Mouse (Mus musculus) ES-E14 (cell line): ENCODE data around the gene Gm10260. TPM values are rescaled to one million over a fixed set of nuclear protein-coding genes. Genes with fewer than 3 reads are reported as not detected.

Experiments used
- DNase-seq: peaks from one replicate; pipeline ENCODE4 v3.0.0-alpha.2; 2013; ENCODE audit warnings: low read depth, low spot score
- H3K27ac ChIP-seq: 2 replicates; pipeline ENCODE4 v1.5.1; 2012; ENCODE audit warnings: low read depth, mild to moderate bottlenecking, low read length, moderate library complexity, mixed read lengths; ENCODE audit not compliant: poor library complexity, insufficient read depth, severe bottlenecking
- H3K36me3 ChIP-seq: 2 replicates; pipeline ENCODE4 v1.6.1; 2012; ENCODE audit warnings: mild to moderate bottlenecking, low read length, moderate library complexity, mixed read lengths; ENCODE audit not compliant: control insufficient read depth, poor library complexity, insufficient read depth, severe bottlenecking
- H3K4me1 ChIP-seq, 2 experiments: fragments of 150-350 bp in 1 of 2; sonication (generic) in 1 of 2; 2 replicates each; pipeline ENCODE4 v1.6.1; 2012; ENCODE audit warnings: low read length in 2 of 2, mild to moderate bottlenecking in 1 of 2, mixed read lengths in 1 of 2; ENCODE audit not compliant: control insufficient read depth in 2 of 2, insufficient read depth in 2 of 2, poor library complexity in 1 of 2
- H3K4me3 ChIP-seq, 2 experiments: fragments of 150-350 bp in 1 of 2; sonication (generic) in 1 of 2; 2 replicates each; pipeline ENCODE4 v1.5.1; 2012; ENCODE audit warnings: low read length in 2 of 2, low read depth in 1 of 2, mild to moderate bottlenecking in 1 of 2, mixed read lengths in 1 of 2; ENCODE audit not compliant: insufficient read depth in 1 of 2, poor library complexity in 1 of 2, severe bottlenecking in 1 of 2
- H3K9ac ChIP-seq: 2 replicates; pipeline ENCODE4 v1.6.1; 2012; ENCODE audit warnings: low read depth, mild to moderate bottlenecking, low read length, mixed read lengths; ENCODE audit not compliant: poor library complexity, insufficient read depth, severe bottlenecking
- H3K9me3 ChIP-seq: fragments of 150-350 bp; sonication (generic); 2 replicates; pipeline ENCODE4 v1.6.1; 2012; ENCODE audit warnings: low read depth, mild to moderate bottlenecking, low read length; ENCODE audit not compliant: control insufficient read depth, insufficient read depth
- CHD2 ChIP-seq: IDR thresholded peaks from 2 replicates; pipeline ENCODE4 v1.6.1; 2014; ENCODE audit warnings: mild to moderate bottlenecking, low read depth, low read length, inconsistent platforms
- HCFC1 ChIP-seq: IDR thresholded peaks from 2 replicates; pipeline ENCODE4 v1.6.1; 2012; ENCODE audit warnings: low read length, inconsistent platforms, borderline replicate concordance; ENCODE audit not compliant: insufficient read depth
- MAFK ChIP-seq: IDR thresholded peaks from 2 replicates; pipeline ENCODE4 v1.6.1; 2014; ENCODE audit warnings: mild to moderate bottlenecking, low read depth, low read length, inconsistent platforms; ENCODE audit not compliant: insufficient read depth
- ZC3H11A ChIP-seq: IDR thresholded peaks from 2 replicates; pipeline ENCODE4 v1.6.1; 2012; ENCODE audit warnings: low read depth, mild to moderate bottlenecking, inconsistent platforms, low read length, borderline replicate concordance
- ZNF384 ChIP-seq: IDR thresholded peaks from 2 replicates; pipeline ENCODE4 v1.6.1; 2012; ENCODE audit warnings: low read depth, low read length, inconsistent platforms
- in situ Hi-C, 2 experiments: fragments of 600-800 bp; cut with MboI; formaldehyde crosslinking; loops; one replicate each; pipeline ENCODE4 v1.15.1; 2025; ENCODE audit warnings: low sequenced_read_pairs in 2 of 2, inconsistent platforms in 1 of 2; ENCODE audit not compliant: unreplicated experiment in 2 of 2
- total RNA-seq: library from RNA; depleted of rRNA; stranded (reverse); fragments of 300-350 nt; gene quantifications from 2 replicates; pipeline ENCODE4 v1.2.3, GENCODE M21; 2012

The Gm10260 gene
- total RNA-seq, 1 experiment = 76.4 TPM

DNA sequence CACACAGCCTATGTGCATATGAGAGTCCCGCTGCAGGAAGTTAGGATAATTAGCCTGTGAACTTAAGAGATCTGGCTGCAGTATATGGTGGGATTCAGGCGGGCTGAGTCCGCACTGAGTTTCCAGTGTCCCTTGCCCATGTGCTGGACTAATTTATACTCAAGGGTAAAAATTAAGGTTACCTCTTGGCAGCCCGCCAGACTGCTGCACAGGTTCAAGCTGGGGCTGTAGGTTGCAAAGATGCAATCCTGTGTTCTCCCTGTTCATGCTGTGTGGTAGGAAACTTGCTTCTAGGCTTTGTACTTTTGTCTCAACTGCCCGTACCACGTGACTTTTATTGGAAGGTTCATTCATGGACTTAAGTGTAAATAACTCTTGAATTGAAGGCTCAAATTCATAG is 3.0 kb upstream of the Gm10260 start:
- peak overlapping the region in 1 of 2 experiments; percentile 23; a peak in 2 of 4 replicates for H3K4me3 ChIP-seq
- H3K27ac ChIP-seq = no peak overlapping the region
- no peak for DNase-seq
- peaks cover 0 to 1% of the 10 kb centered on the region in 2 experiments; a peak in 1 of 4 replicates for H3K4me1 ChIP-seq
- H3K9me3 ChIP-seq = no peaks in the 10 kb centered on the region
- H3K36me3 ChIP-seq = no peaks in the 10 kb centered on the region
- in situ Hi-C loops = no loop called here
- TF ChIP-seq MAFK (no peak), HCFC1 (no peak), CHD2 (no peak), ZC3H11A (no peak), ZNF384 (no peak)
- no peak overlapping the region for H3K9ac ChIP-seq

GRCm38 (mm10) chr13:97762121-97762520 is 1.7 kb upstream of the Gm10260 start:
- Histone ChIP-seq H3K4me1 (peaks cover 0 to 1% of the 10 kb centered on the region in 2 experiments; a peak in 1 of 4 replicates), H3K4me3 (no peak overlapping the region), H3K9me3 (no peaks in the 10 kb centered on the region), H3K27ac (no peak overlapping the region), H3K36me3 (no peaks in the 10 kb centered on the region), H3K9ac (no peak overlapping the region)
- in situ Hi-C loops = no loop called here
- no peak for TF ChIP-seq ZC3H11A
- TF ChIP-seq MAFK = no peak
- TF ChIP-seq CHD2 = no peak
- TF ChIP-seq HCFC1 = no peak
- no peak for TF ChIP-seq ZNF384
- no peak for DNase-seq

DNA sequence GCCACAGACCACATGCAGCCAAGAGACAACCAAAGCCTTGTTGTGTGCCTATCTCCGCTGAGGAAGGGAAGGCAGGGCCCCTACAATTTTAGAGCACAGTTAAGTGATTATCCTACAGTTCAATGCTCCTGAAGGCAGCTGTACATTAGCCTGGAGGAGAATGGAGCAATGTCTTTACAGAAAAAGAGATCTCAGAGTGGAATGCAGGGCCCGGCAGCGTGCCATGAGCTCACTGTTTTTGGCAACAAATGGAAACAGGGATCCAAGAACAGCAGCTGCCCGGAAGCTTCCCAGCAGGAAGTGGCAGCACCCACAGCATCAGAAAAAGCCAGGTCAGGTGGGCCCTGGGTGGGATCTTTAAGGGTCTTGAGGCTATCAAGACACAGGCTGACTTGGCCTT is 3.4 kb downstream of the Gm10260 start:
- Histone ChIP-seq H3K4me1 (peaks cover 0 to 3% of the 10 kb centered on the region in 2 experiments; a peak in 1 of 4 replicates), H3K9me3 (no peaks in the 10 kb centered on the region), H3K9ac (no peak overlapping the region), H3K27ac (no peak overlapping the region), H3K4me3 (no peak overlapping the region), H3K36me3 (no peaks in the 10 kb centered on the region)
- TF ChIP-seq CHD2 (no peak), MAFK (no peak), HCFC1 (no peak), ZNF384 (no peak), ZC3H11A (no peak)
- in situ Hi-C loops = no loop called here
- DNase-seq = no peak

DNA sequence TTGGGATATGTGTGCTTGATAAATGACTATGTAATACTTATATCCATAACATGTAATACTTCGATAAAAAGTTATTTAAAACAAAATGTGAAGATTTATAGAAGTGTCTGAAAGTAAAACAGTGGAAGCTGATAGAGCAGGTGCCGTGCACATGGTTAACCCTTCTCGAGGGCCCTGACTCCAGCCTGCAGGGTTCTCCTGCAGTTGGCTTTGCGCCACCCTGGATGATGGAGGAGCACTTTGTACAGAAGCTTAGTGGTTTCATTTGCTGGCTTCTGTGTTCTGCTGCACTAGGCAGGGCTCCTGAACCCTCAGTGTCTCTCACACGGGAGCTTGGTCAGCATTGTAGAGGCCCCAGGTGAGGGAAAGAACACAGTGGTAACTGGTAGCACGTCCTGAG is 4.3 kb downstream of the Gm10260 start:
- DNase-seq = no peak
- Histone ChIP-seq H3K4me1 (peaks cover 0 to 3% of the 10 kb centered on the region in 2 experiments; a peak in 1 of 4 replicates), H3K9me3 (no peaks in the 10 kb centered on the region), H3K27ac (no peak overlapping the region), H3K9ac (no peak overlapping the region), H3K4me3 (no peak overlapping the region), H3K36me3 (no peaks in the 10 kb centered on the region)
- in situ Hi-C loops = no loop called here
- no peak for TF ChIP-seq CHD2
- no peak for TF ChIP-seq MAFK
- TF ChIP-seq ZC3H11A = no peak
- TF ChIP-seq ZNF384 = no peak
- no peak for TF ChIP-seq HCFC1

- DNase-seq = no peak
- TF ChIP-seq ZC3H11A = no peak
- Histone ChIP-seq H3K27ac (no peak overlapping the region), H3K9ac (no peak overlapping the region), H3K36me3 (no peaks in the 10 kb centered on the region), H3K9me3 (no peaks in the 10 kb centered on the region), H3K4me3 (no peak overlapping the region), H3K4me1 (peaks cover 0 to 3% of the 10 kb centered on the region in 2 experiments; a peak in 1 of 4 replicates)
- in situ Hi-C loops = no loop called here
These were observed 9.5 kb downstream of the Gm10260 start for GRCm38 (mm10) chr13:97750851-97751381.
